In genomic region chr7:144751833-144752232, GRCm38 (mm10) we compare ENCODE assay signal across 13 mouse cellular contexts. TPM values are rescaled to one million over a fixed set of nuclear protein-coding genes. Genes with fewer than 3 reads are reported as not detected.
A peak's percentile ranks its signal among the peaks of the same experiment; 100 is the strongest.
DNase-seq lines count a peak whose midpoint lies in the region; ATAC-seq lines count a peak whose summit lies in the region.
"Had no signal": no experiment of that assay in that cellular context is flagged by ENCODE, and none has a peak within 500 bp of the region (broad histone marks: within the 10 kb centered on the region; RNA-seq: fewer than 3 reads in every experiment).

Gene Ano1 (minus strand): TSS chr7:144751974.

- intact Hi-C loops in heart, postnatal 14 days (cut with DNase I) = no loop called here

- ATAC-seq in liver, embryonic 11.5 days (replicated peaks; ENCODE audit: low FRiP score) = no peak
- no peak for ATAC-seq in midbrain, embryonic 15.5 days (replicated peaks)
- no peak for ATAC-seq in activated CD4-positive, CD25-positive, alpha-beta regulatory T cell, adult 4 months

- 67% methylated on average over 9 of the region's 9 CpGs for WGBS in liver, embryonic 11.5 days
- 87% methylated on average over 9 of the region's 9 CpGs for WGBS in embryonic facial prominence, embryonic 10.5 days
- WGBS in midbrain, embryonic 15.5 days = 90% methylated on average over 9 of the region's 9 CpGs

- H3K4me3 ChIP-seq in liver, embryonic 11.5 days (ENCODE audit: low read depth, low read length) = no peak within 1 kb of the TSS
- no peak within 1 kb of the TSS for H3K4me3 ChIP-seq in embryonic facial prominence, embryonic 10.5 days
- no peak within 1 kb of the TSS for H3K4me3 ChIP-seq in midbrain, embryonic 15.5 days
- H3K4me3 ChIP-seq: limb, embryonic 12.5 days; myocyte had no signal

- H3K9me3 ChIP-seq in liver, embryonic 11.5 days (ENCODE audit: control insufficient read depth, low read length) = no peaks in the 10 kb centered on the region
- no peaks in the 10 kb centered on the region for H3K9me3 ChIP-seq in embryonic facial prominence, embryonic 10.5 days
- no peaks in the 10 kb centered on the region for H3K9me3 ChIP-seq in midbrain, embryonic 15.5 days
- H3K9me3 ChIP-seq: limb, embryonic 12.5 days had no signal

- no peaks in the 10 kb centered on the region for H3K36me3 ChIP-seq in liver, embryonic 11.5 days (ENCODE audit: control insufficient read depth, insufficient read depth, low read length)
- no peaks in the 10 kb centered on the region for H3K36me3 ChIP-seq in embryonic facial prominence, embryonic 10.5 days (replicated peaks)
- no peaks in the 10 kb centered on the region for H3K36me3 ChIP-seq in midbrain, embryonic 15.5 days (replicated peaks)
- H3K36me3 ChIP-seq: limb, embryonic 12.5 days had no signal

- H3K27ac ChIP-seq in liver, embryonic 11.5 days (ENCODE audit: low read depth, low read length) = no peak within 1 kb of the TSS
- peak within 1 kb of the TSS; percentile 32; the same call in 1 of the 2 replicates for H3K27ac ChIP-seq in embryonic facial prominence, embryonic 10.5 days (replicated peaks)
- no peak within 1 kb of the TSS for H3K27ac ChIP-seq in midbrain, embryonic 15.5 days
- H3K27ac ChIP-seq: limb, embryonic 12.5 days had no signal

- H3K4me2 ChIP-seq in liver, embryonic 11.5 days = no peak within 1 kb of the TSS
- H3K4me2 ChIP-seq in midbrain, embryonic 15.5 days = no peak within 1 kb of the TSS
- H3K4me2 ChIP-seq: limb, embryonic 12.5 days had no signal

- DNase-seq in liver, embryonic 11.5 days (ENCODE audit: low spot score) = no peak
- DNase-seq in liver = no peak
- DNase-seq in embryonic facial prominence, embryonic 10.5 days (ENCODE audit: low spot score) = no peak
- no peak for DNase-seq in heart, postnatal 14 days
- no peak for DNase-seq in left cerebral cortex, adult 18-20 months (ENCODE audit: low spot score in 2 of 2)
- DNase-seq: kidney, postnatal 10 days; right cerebral cortex, postnatal 14 days; thymus, postnatal 25 days had no signal

- peaks cover 8% of the 10 kb centered on the region; the same call in 1 of the 2 replicates for H3K27me3 ChIP-seq in liver, embryonic 11.5 days (replicated peaks; ENCODE audit: control insufficient read depth, insufficient read depth, low read length)
- peaks cover 12% of the 10 kb centered on the region; the same call in 1 of the 2 replicates for H3K27me3 ChIP-seq in embryonic facial prominence, embryonic 10.5 days (replicated peaks; ENCODE audit: low read depth, poor library complexity, severe bottlenecking)
- no peaks in the 10 kb centered on the region for H3K27me3 ChIP-seq in midbrain, embryonic 15.5 days (replicated peaks)

- H3K9ac ChIP-seq in liver, embryonic 11.5 days (ENCODE audit: low read depth, low read length) = no peak within 1 kb of the TSS
- H3K9ac ChIP-seq in midbrain, embryonic 15.5 days = no peak within 1 kb of the TSS
- H3K9ac ChIP-seq: limb, embryonic 12.5 days had no signal

- H3K4me1 ChIP-seq in liver, embryonic 11.5 days (replicated peaks; ENCODE audit: control insufficient read depth, insufficient read depth, low read length) = peaks cover 32% of the 10 kb centered on the region
- peaks cover 4% of the 10 kb centered on the region; the same call in 1 of the 2 replicates for H3K4me1 ChIP-seq in embryonic facial prominence, embryonic 10.5 days
- H3K4me1 ChIP-seq in midbrain, embryonic 15.5 days = no peaks in the 10 kb centered on the region

RNA-seq across cellular contexts. Expression of gene Ano1, which starts in this region (rescaled TPM):
- polyA plus RNA-seq in liver, embryonic 11.5 days (2014; fragmentation: Nextera tagmentation; extraction: Ambion mirVana) = 10.2 and 13.2 TPM in 2 replicates
- polyA plus RNA-seq in embryonic facial prominence, embryonic 10.5 days (2016; fragmentation: Nextera tagmentation; extraction: Ambion mirVana) = 8.7 and 11.3 TPM in 2 replicates
- 10 to 100 TPM; 18.8 to 22.6 TPM for total RNA-seq in heart, postnatal 14 days (2021)
- polyA plus RNA-seq in midbrain, embryonic 15.5 days (2015; fragmentation: Nextera tagmentation; extraction: Ambion mirVana) = 11.7 and 13.0 TPM in 2 replicates
- polyA plus RNA-seq in activated CD4-positive, CD25-positive, alpha-beta regulatory T cell, adult 4 months (2017; shearing (Covaris generic)) = under 1 TPM in 1 of 2 experiments, not detected in 1; 0.16 TPM
- total RNA-seq in left cerebral cortex, adult 18-20 months (2021) = 1 to 10 TPM; 2.5 to 4.1 TPM
- total RNA-seq: granulocyte monocyte progenitor cell, adult 5-6 weeks had no signal
